Mouse (Mus musculus) hindlimb bud, embryonic 11.5 days (tissue): ENCODE results near the gene Ppara.

Source experiments
- DNase-seq: peaks from one replicate; pipeline ENCODE4 v3.0.0-alpha.2; 2012; ENCODE audit warnings: low read depth, low spot score; ENCODE audit errors: extremely low spot score

Ppara gene

GRCm38 (mm10) chr15:85836887-85837286, 102.1 kb downstream of the Ppara start:
- no peak for DNase-seq

GRCm38 (mm10) chr15:85840983-85841382, 106.2 kb downstream of the Ppara start:
- DNase-seq: no peak

- DNase-seq: no peak
These were observed 107.1 kb downstream of the Ppara start for GRCm38 (mm10) chr15:85841796-85842360.

GRCm38 (mm10) chr15:85845071-85845470, 110.3 kb downstream of the Ppara start:
- DNase-seq: no peak

GRCm38 (mm10) chr15:85851656-85852392, 117.0 kb downstream of the Ppara start:
- no peak for DNase-seq
